In the genomic region with DNA sequence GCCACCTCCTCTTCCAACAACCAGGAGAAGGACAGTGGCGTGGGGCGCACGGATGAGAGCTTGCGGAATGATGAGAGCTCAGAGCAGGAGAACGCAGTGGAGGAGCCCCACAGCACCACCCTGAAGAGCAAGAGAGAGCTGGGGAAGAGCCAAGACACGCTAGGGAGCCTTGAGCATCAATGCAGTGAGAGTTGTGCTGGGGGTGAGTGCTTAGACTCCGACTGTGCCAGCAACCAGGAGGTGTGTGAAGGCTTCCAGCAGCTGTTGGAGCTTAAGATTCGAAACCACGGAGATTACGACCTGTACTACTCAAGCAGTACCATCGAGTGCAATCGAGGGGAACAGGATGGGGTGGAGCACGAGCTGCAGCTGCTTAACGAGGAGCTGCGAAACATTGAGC, we compare ENCODE assay signal across 26 mouse cellular contexts.
DNase-seq lines count a peak whose midpoint lies in the region; ATAC-seq and TF ChIP-seq lines count a peak whose summit lies in the region.
"Had no signal": no experiment of that assay in that cellular context is flagged by ENCODE, and none has a peak within 500 bp of the region (broad histone marks: within the 10 kb centered on the region; RNA-seq: fewer than 3 reads in every experiment).

No protein-coding gene starts in this region.

- no peak for DNase-seq in lung, postnatal 0 days (ENCODE audit: low spot score)
- DNase-seq in brain, adult 2 months (ENCODE audit: low read depth, low spot score): peak; percentile 52
- no peak for DNase-seq in thymus, postnatal 0 days (ENCODE audit: low spot score)
- DNase-seq: adrenal gland, adult 8-10 months; adrenal gland, postnatal 14 days; adrenal gland, postnatal 36 days; cerebellum, adult 11 months; cerebellum, adult 18-20 months; cerebellum, adult 8-10 months; cerebellum, adult 9-11 months; cerebellum, postnatal 14 days; cerebellum, postnatal 36 days; embryo, embryonic 11 days had no signal

- H3K9ac ChIP-seq in lung, embryonic 15.5 days: no peak overlapping the region
- H3K9ac ChIP-seq in lung, postnatal 0 days (replicated peaks; ENCODE audit: low read depth): no peak overlapping the region
- H3K9ac ChIP-seq: embryonic facial prominence, embryonic 13.5 days; embryonic facial prominence, embryonic 15.5 days; forebrain, embryonic 12.5 days had no signal

- TF ChIP-seq POLR2A in olfactory bulb, adult 2 months (IDR thresholded peaks at IDR 0.05; ENCODE audit: insufficient read depth, low read depth, low read length): no peak

- WGBS in lung, embryonic 15.5 days: 71% methylated on average over 15 of the region's 15 CpGs
- WGBS in lung, postnatal 0 days: 72% methylated on average over 15 of the region's 15 CpGs
- WGBS in olfactory bulb, adult 2 months: 40% methylated on average over 15 of the region's 15 CpGs

- ATAC-seq in lung, embryonic 15.5 days (ENCODE audit: borderline replicate concordance, extremely low read depth, low FRiP score, low TSS enrichment): peak; percentile 11; the same call in 1 of the 2 replicates
- ATAC-seq in lung, postnatal 0 days: no peak
- ATAC-seq: activated CD4-positive, CD25-positive, alpha-beta regulatory T cell, adult 4 months; forebrain, embryonic 14.5 days; forebrain, embryonic 16.5 days; Patski had no signal

- H3K27ac ChIP-seq in lung, embryonic 15.5 days: no peak overlapping the region
- no peak overlapping the region for H3K27ac ChIP-seq in lung, postnatal 0 days (ENCODE audit: low read length)
- no peak overlapping the region; the same call in 1 of the 2 replicates for H3K27ac ChIP-seq in olfactory bulb, adult 2 months (ENCODE audit: insufficient read depth, low read depth, low read length)
- H3K27ac ChIP-seq: embryonic facial prominence, embryonic 13.5 days; embryonic facial prominence, embryonic 15.5 days; forebrain, embryonic 10.5 days; forebrain, embryonic 12.5 days had no signal

- no peaks in the 10 kb centered on the region for H3K4me1 ChIP-seq in lung, embryonic 15.5 days
- H3K4me1 ChIP-seq in lung, postnatal 0 days (ENCODE audit: insufficient read depth, low read depth, low read length): no peaks in the 10 kb centered on the region
- peaks cover 7% of the 10 kb centered on the region for H3K4me1 ChIP-seq in olfactory bulb, adult 2 months (ENCODE audit: control insufficient read depth, insufficient read depth, low read length)
- H3K4me1 ChIP-seq: embryonic facial prominence, embryonic 13.5 days; embryonic facial prominence, embryonic 15.5 days; forebrain, embryonic 10.5 days; forebrain, embryonic 12.5 days had no signal

- H3K4me3 ChIP-seq in lung, embryonic 15.5 days: no peak overlapping the region
- H3K4me3 ChIP-seq in lung, postnatal 0 days (ENCODE audit: low read depth, low read length): no peak overlapping the region
- 0 out of 2 replicates have a peak overlapping the region, but pooled peaks have one; percentile 2 for H3K4me3 ChIP-seq in olfactory bulb, adult 2 months (ENCODE audit: insufficient read depth, low read depth, low read length)
- H3K4me3 ChIP-seq: embryonic facial prominence, embryonic 13.5 days; embryonic facial prominence, embryonic 15.5 days; erythroblast, embryonic 14.5 days; forebrain, embryonic 10.5 days; forebrain, embryonic 12.5 days had no signal

- no peaks in the 10 kb centered on the region for H3K27me3 ChIP-seq in lung, embryonic 15.5 days
- H3K27me3 ChIP-seq in lung, postnatal 0 days (replicated peaks; ENCODE audit: insufficient read depth, low read length): no peaks in the 10 kb centered on the region
- H3K27me3 ChIP-seq: CH12.LX; embryonic facial prominence, embryonic 13.5 days; embryonic facial prominence, embryonic 15.5 days; forebrain, embryonic 12.5 days; Patski had no signal

- TF ChIP-seq EP300 in lung, postnatal 0 days (IDR thresholded peaks at IDR 0.05): no peak

- H3K9me3 ChIP-seq in lung, embryonic 15.5 days: no peaks in the 10 kb centered on the region
- no peaks in the 10 kb centered on the region for H3K9me3 ChIP-seq in lung, postnatal 0 days (ENCODE audit: low read length)
- H3K9me3 ChIP-seq: embryonic facial prominence, embryonic 13.5 days; embryonic facial prominence, embryonic 15.5 days; forebrain, embryonic 10.5 days; forebrain, embryonic 12.5 days had no signal

- H3K36me3 ChIP-seq in lung, embryonic 15.5 days: no peaks in the 10 kb centered on the region
- no peaks in the 10 kb centered on the region for H3K36me3 ChIP-seq in lung, postnatal 0 days (ENCODE audit: insufficient read depth, low read length)
- H3K36me3 ChIP-seq: embryonic facial prominence, embryonic 13.5 days; embryonic facial prominence, embryonic 15.5 days; forebrain, embryonic 10.5 days; forebrain, embryonic 12.5 days; G1E had no signal

- H3K4me2 ChIP-seq in lung, embryonic 15.5 days: no peak overlapping the region
- no peak overlapping the region for H3K4me2 ChIP-seq in lung, postnatal 0 days (replicated peaks; ENCODE audit: low read depth, low read length)
- H3K4me2 ChIP-seq: embryonic facial prominence, embryonic 13.5 days; embryonic facial prominence, embryonic 15.5 days; forebrain, embryonic 12.5 days had no signal

- TF ChIP-seq CTCF in lung, postnatal 0 days (IDR thresholded peaks at IDR 0.05): no peak
- TF ChIP-seq CTCF in olfactory bulb, adult 2 months (IDR thresholded peaks at IDR 0.05; ENCODE audit: insufficient read depth, low read depth, low read length): no peak
